Mouse (Mus musculus): Measurements from ENCODE around the gene Prss42. TPM values are rescaled to one million over a fixed set of nuclear protein-coding genes. Genes with fewer than 3 reads are reported as not detected.

Prss42 gene
- polyA plus RNA-seq, 1 experiment from 2014 or later: not detected

- Histone ChIP-seq H3K4me1 (ENCODE audit: control insufficient read depth, insufficient read depth, low read length) (no peaks in the 10 kb centered on the region), H3K4me3 (ENCODE audit: low read length) (no peak overlapping the region), H3K27me3 (ENCODE audit: control insufficient read depth, insufficient read depth, low read length) (no peaks in the 10 kb centered on the region), H3K9ac (ENCODE audit: low read depth, low read length) (no peak overlapping the region), H3K36me3 (ENCODE audit: control insufficient read depth, insufficient read depth, low read length) (no peaks in the 10 kb centered on the region), H3K4me2 (replicated peaks; ENCODE audit: low read depth, low read length) (no peak overlapping the region; the same call in 1 of the 2 replicates), H3K9me3 (ENCODE audit: control insufficient read depth, low read length) (no peaks in the 10 kb centered on the region), H3K27ac (ENCODE audit: low read depth, low read length) (no peak overlapping the region)
- ATAC-seq (ENCODE audit: low FRiP score, low TSS enrichment): no peak
- 38% methylated on average over 10 of the region's 10 CpGs for WGBS
These were observed 37.0 kb downstream of the Prss42 start for GRCm38 (mm10) chr9:110834961-110835360.

- Histone ChIP-seq H3K4me2 (replicated peaks; ENCODE audit: low read depth, low read length) (no peak overlapping the region), H3K4me3 (ENCODE audit: low read length) (no peak overlapping the region), H3K9ac (ENCODE audit: low read depth, low read length) (no peak overlapping the region), H3K4me1 (ENCODE audit: control insufficient read depth, insufficient read depth, low read length) (no peaks in the 10 kb centered on the region), H3K9me3 (ENCODE audit: control insufficient read depth, low read length) (no peaks in the 10 kb centered on the region), H3K27me3 (ENCODE audit: control insufficient read depth, insufficient read depth, low read length) (no peaks in the 10 kb centered on the region), H3K27ac (ENCODE audit: low read depth, low read length) (no peak overlapping the region), H3K36me3 (ENCODE audit: control insufficient read depth, insufficient read depth, low read length) (no peaks in the 10 kb centered on the region)
- no peak for ATAC-seq (ENCODE audit: low FRiP score, low TSS enrichment)
- 41% methylated on average over 2 of the region's 2 CpGs for WGBS
These were observed 38.1 kb downstream of the Prss42 start for GRCm38 (mm10) chr9:110836112-110836511.

GRCm38 (mm10) chr9:110840905-110841304 is 42.9 kb downstream of the Prss42 start:
- ATAC-seq (ENCODE audit: low FRiP score, low TSS enrichment): no peak
- Histone ChIP-seq H3K36me3 (ENCODE audit: control insufficient read depth, insufficient read depth, low read length) (no peaks in the 10 kb centered on the region), H3K9me3 (ENCODE audit: control insufficient read depth, low read length) (no peaks in the 10 kb centered on the region), H3K4me3 (ENCODE audit: low read length) (no peak overlapping the region), H3K4me2 (replicated peaks; ENCODE audit: low read depth, low read length) (no peak overlapping the region), H3K4me1 (ENCODE audit: control insufficient read depth, insufficient read depth, low read length) (no peaks in the 10 kb centered on the region), H3K27ac (ENCODE audit: low read depth, low read length) (no peak overlapping the region), H3K9ac (ENCODE audit: low read depth, low read length) (no peak overlapping the region), H3K27me3 (ENCODE audit: control insufficient read depth, insufficient read depth, low read length) (no peaks in the 10 kb centered on the region)
- 75% methylated on average over 6 of the region's 6 CpGs for WGBS

GRCm38 (mm10) chr9:110841438-110841837 is 43.5 kb downstream of the Prss42 start:
- Histone ChIP-seq H3K9ac (ENCODE audit: low read depth, low read length) (no peak overlapping the region), H3K4me1 (ENCODE audit: control insufficient read depth, insufficient read depth, low read length) (no peaks in the 10 kb centered on the region), H3K4me2 (replicated peaks; ENCODE audit: low read depth, low read length) (no peak overlapping the region), H3K27me3 (ENCODE audit: control insufficient read depth, insufficient read depth, low read length) (no peaks in the 10 kb centered on the region), H3K4me3 (ENCODE audit: low read length) (no peak overlapping the region), H3K9me3 (ENCODE audit: control insufficient read depth, low read length) (no peaks in the 10 kb centered on the region), H3K36me3 (ENCODE audit: control insufficient read depth, insufficient read depth, low read length) (no peaks in the 10 kb centered on the region), H3K27ac (ENCODE audit: low read depth, low read length) (no peak overlapping the region)
- ATAC-seq (ENCODE audit: low FRiP score, low TSS enrichment): no peak
- WGBS: 53% methylated on average over 2 of the region's 2 CpGs

GRCm38 (mm10) chr9:110844206-110844605 is 46.2 kb downstream of the Prss42 start, which contains the start of gene Prss46:
Prss46 (plus strand) TSS chr9:110844506.
- H3K9me3 ChIP-seq (ENCODE audit: control insufficient read depth, low read length): no peaks in the 10 kb centered on the region
- ATAC-seq (ENCODE audit: low FRiP score, low TSS enrichment): no peak
- H3K9ac ChIP-seq (ENCODE audit: low read depth, low read length): no peak within 1 kb of the TSS
- no peak within 1 kb of the TSS for H3K4me3 ChIP-seq (ENCODE audit: low read length)
- H3K4me2 ChIP-seq (replicated peaks; ENCODE audit: low read depth, low read length): no peak within 1 kb of the TSS
- H3K36me3 ChIP-seq (ENCODE audit: control insufficient read depth, insufficient read depth, low read length): no peaks in the 10 kb centered on the region
- WGBS: 75% methylated on average over 10 of the region's 10 CpGs
- H3K27me3 ChIP-seq (ENCODE audit: control insufficient read depth, insufficient read depth, low read length): no peaks in the 10 kb centered on the region
- no peak within 1 kb of the TSS for H3K27ac ChIP-seq (ENCODE audit: low read depth, low read length)
- H3K4me1 ChIP-seq (ENCODE audit: control insufficient read depth, insufficient read depth, low read length): no peaks in the 10 kb centered on the region

- Histone ChIP-seq H3K9ac (ENCODE audit: low read depth, low read length) (no peak overlapping the region), H3K27ac (ENCODE audit: low read depth, low read length) (no peak overlapping the region), H3K4me2 (replicated peaks; ENCODE audit: low read depth, low read length) (no peak overlapping the region), H3K9me3 (ENCODE audit: control insufficient read depth, low read length) (no peaks in the 10 kb centered on the region), H3K36me3 (ENCODE audit: control insufficient read depth, insufficient read depth, low read length) (no peaks in the 10 kb centered on the region), H3K4me3 (ENCODE audit: low read length) (no peak overlapping the region), H3K4me1 (ENCODE audit: control insufficient read depth, insufficient read depth, low read length) (no peaks in the 10 kb centered on the region), H3K27me3 (ENCODE audit: control insufficient read depth, insufficient read depth, low read length) (no peaks in the 10 kb centered on the region)
- no peak for ATAC-seq (ENCODE audit: low FRiP score, low TSS enrichment)
- WGBS: 81% methylated on average over 7 of the region's 7 CpGs
These were observed 51.2 kb downstream of the Prss42 start for GRCm38 (mm10) chr9:110849162-110849561.

Other genes starting within 250 kb of the Prss42 start
- 23.6 and 64.4 TPM in 2 replicates for gene Nradd, start 173.7 kb upstream of the Prss42 start, polyA plus RNA-seq (2014; fragmentation: Nextera tagmentation; extraction: Ambion mirVana)
- gene Nbeal2, start 144.0 kb upstream of the Prss42 start, polyA plus RNA-seq (2014; fragmentation: Nextera tagmentation; extraction: Ambion mirVana): 2.6 and 4.8 TPM in 2 replicates
- gene Ccdc12, start 141.7 kb upstream of the Prss42 start, polyA plus RNA-seq (2014; fragmentation: Nextera tagmentation; extraction: Ambion mirVana): 160 and 193 TPM in 2 replicates
- 0.96 and 1.4 TPM in 2 replicates for gene Myl3, start 56.3 kb upstream of the Prss42 start, polyA plus RNA-seq (2014; fragmentation: Nextera tagmentation; extraction: Ambion mirVana)
- 27.3 and 40.9 TPM in 2 replicates for gene Pth1r, start 51.0 kb upstream of the Prss42 start, polyA plus RNA-seq (2014; fragmentation: Nextera tagmentation; extraction: Ambion mirVana)
- not detected in 2 replicates for gene Prss44, start 15.8 kb downstream of the Prss42 start, polyA plus RNA-seq (2014; fragmentation: Nextera tagmentation; extraction: Ambion mirVana)
- gene Prss43, start 28.5 kb downstream of the Prss42 start, polyA plus RNA-seq (2014; fragmentation: Nextera tagmentation; extraction: Ambion mirVana): not detected in 2 replicates
- gene Prss45, start 36.4 kb downstream of the Prss42 start, polyA plus RNA-seq (2014; fragmentation: Nextera tagmentation; extraction: Ambion mirVana): not detected in 2 replicates
- gene Prss46, start 46.3 kb downstream of the Prss42 start, polyA plus RNA-seq (2014; fragmentation: Nextera tagmentation; extraction: Ambion mirVana): not detected in 2 replicates
- gene Prss50, start 59.8 kb downstream of the Prss42 start, polyA plus RNA-seq (2014; fragmentation: Nextera tagmentation; extraction: Ambion mirVana): 0.24 and 1.1 TPM in 2 replicates
- 2.4 and 4.1 TPM in 2 replicates for gene Als2cl, start 81.7 kb downstream of the Prss42 start, polyA plus RNA-seq (2014; fragmentation: Nextera tagmentation; extraction: Ambion mirVana)
- gene Tmie, start 81.9 kb downstream of the Prss42 start, polyA plus RNA-seq (2014; fragmentation: Nextera tagmentation; extraction: Ambion mirVana): 0.38 and 0.49 TPM in 2 replicates
- gene Fam240a, start 118.7 kb downstream of the Prss42 start, polyA plus RNA-seq (2014; fragmentation: Nextera tagmentation; extraction: Ambion mirVana): not detected in 2 replicates
- gene Tdgf1, start 148.0 kb downstream of the Prss42 start, polyA plus RNA-seq (2014; fragmentation: Nextera tagmentation; extraction: Ambion mirVana): not detected in 2 replicates
- 0.15 TPM in 1 of 2 replicates, not detected in the other for gene Lrrc2, start 153.4 kb downstream of the Prss42 start, polyA plus RNA-seq (2014; fragmentation: Nextera tagmentation; extraction: Ambion mirVana)
- 0.32 TPM in 1 of 2 replicates, not detected in the other for gene Rtp3, start 192.4 kb downstream of the Prss42 start, polyA plus RNA-seq (2014; fragmentation: Nextera tagmentation; extraction: Ambion mirVana)
- gene Ltf, start 221.1 kb downstream of the Prss42 start, polyA plus RNA-seq (2014; fragmentation: Nextera tagmentation; extraction: Ambion mirVana): 0.31 and 0.41 TPM in 2 replicates